Mouse (Mus musculus): ENCODE measurements at regions not wholly inside any gene's neighbourhood (a gene's known extent, or its start where the extent isn't known, plus 50 kb on each side); places are given as distances from the start of the nearest gene placed in this dataset.
A peak's percentile ranks its signal among the peaks of the same experiment; 100 is the strongest.

DNA sequence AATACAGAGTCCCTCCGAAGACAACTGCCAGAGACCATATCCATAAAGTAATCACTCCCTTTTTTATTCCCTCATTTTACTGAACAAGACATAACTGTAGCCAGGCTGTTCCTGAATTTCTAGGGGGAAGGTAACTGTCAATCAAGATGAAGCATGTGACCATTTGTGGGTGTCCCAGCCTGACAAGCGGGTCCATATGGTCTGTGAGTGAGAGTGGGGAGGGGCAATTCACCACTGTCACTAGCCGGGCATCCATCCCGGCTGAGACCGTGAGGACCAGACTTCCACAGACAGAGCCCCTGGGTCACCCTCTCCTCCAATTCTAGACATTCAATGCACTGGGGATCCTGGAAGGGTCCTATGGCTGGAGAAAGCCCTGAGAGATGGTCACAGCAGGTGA lies 54.6 kb downstream of the Gm11733 start:
- Histone ChIP-seq H3K4me2 (replicated peaks; ENCODE audit: low read depth) (no peak overlapping the region), H3K27me3 (replicated peaks; ENCODE audit: control insufficient read depth, insufficient read depth, low read length) (no peaks in the 10 kb centered on the region), H3K9ac (ENCODE audit: low read depth, low read length) (no peak overlapping the region), H3K27ac (ENCODE audit: low read depth, low read length) (no peak overlapping the region), H3K36me3 (ENCODE audit: control insufficient read depth, insufficient read depth) (no peaks in the 10 kb centered on the region), H3K9me3 (ENCODE audit: control insufficient read depth) (no peaks in the 10 kb centered on the region), H3K4me3 (ENCODE audit: low read depth, low read length) (no peak overlapping the region), H3K4me1 (replicated peaks; ENCODE audit: control insufficient read depth, insufficient read depth, low read length) (no peaks in the 10 kb centered on the region)
- no peak for ATAC-seq
- 71% methylated on average over 5 of the region's 5 CpGs for WGBS
- TF ChIP-seq CTCF (IDR thresholded peaks at IDR 0.05; ENCODE audit: low read depth), result no peak

- no peak overlapping the region for H3K4me3 ChIP-seq (ENCODE audit: low read depth, low read length)
- H3K4me2 ChIP-seq (replicated peaks; ENCODE audit: low read depth), result no peak overlapping the region
- no peak for TF ChIP-seq CTCF (IDR thresholded peaks at IDR 0.05; ENCODE audit: low read depth)
- H3K36me3 ChIP-seq (ENCODE audit: control insufficient read depth, insufficient read depth), result no peaks in the 10 kb centered on the region
- no peaks in the 10 kb centered on the region for H3K9me3 ChIP-seq (ENCODE audit: control insufficient read depth)
- H3K27me3 ChIP-seq (replicated peaks; ENCODE audit: control insufficient read depth, insufficient read depth, low read length), result no peaks in the 10 kb centered on the region
- WGBS, result 54% methylated on average over 5 of the region's 5 CpGs
- H3K4me1 ChIP-seq (replicated peaks; ENCODE audit: control insufficient read depth, insufficient read depth, low read length), result no peaks in the 10 kb centered on the region
- no peak overlapping the region for H3K9ac ChIP-seq (ENCODE audit: low read depth, low read length)
- no peak for ATAC-seq
- no peak overlapping the region for H3K27ac ChIP-seq (ENCODE audit: low read depth, low read length)
Observed at GRCm38 (mm10) chr11:117540609-117541008, 56.4 kb downstream of the Gm11733 start.

GRCm38 (mm10) chr11:117541205-117541884 lies 57.2 kb downstream of the Gm11733 start:
- Histone ChIP-seq H3K4me3 (ENCODE audit: low read depth, low read length) (no peak overlapping the region), H3K36me3 (ENCODE audit: control insufficient read depth, insufficient read depth) (no peaks in the 10 kb centered on the region), H3K4me1 (replicated peaks; ENCODE audit: control insufficient read depth, insufficient read depth, low read length) (no peaks in the 10 kb centered on the region), H3K9me3 (ENCODE audit: control insufficient read depth) (no peaks in the 10 kb centered on the region), H3K9ac (ENCODE audit: low read depth, low read length) (no peak overlapping the region), H3K27ac (ENCODE audit: low read depth, low read length) (no peak overlapping the region), H3K27me3 (replicated peaks; ENCODE audit: control insufficient read depth, insufficient read depth, low read length) (no peaks in the 10 kb centered on the region), H3K4me2 (replicated peaks; ENCODE audit: low read depth) (no peak overlapping the region)
- peak; percentile 13; the same call in 1 of the 2 replicates for TF ChIP-seq CTCF (IDR thresholded peaks at IDR 0.05; ENCODE audit: low read depth)
- ATAC-seq, result no peak
- WGBS, result 8% methylated on average over 6 of the region's 6 CpGs

DNA sequence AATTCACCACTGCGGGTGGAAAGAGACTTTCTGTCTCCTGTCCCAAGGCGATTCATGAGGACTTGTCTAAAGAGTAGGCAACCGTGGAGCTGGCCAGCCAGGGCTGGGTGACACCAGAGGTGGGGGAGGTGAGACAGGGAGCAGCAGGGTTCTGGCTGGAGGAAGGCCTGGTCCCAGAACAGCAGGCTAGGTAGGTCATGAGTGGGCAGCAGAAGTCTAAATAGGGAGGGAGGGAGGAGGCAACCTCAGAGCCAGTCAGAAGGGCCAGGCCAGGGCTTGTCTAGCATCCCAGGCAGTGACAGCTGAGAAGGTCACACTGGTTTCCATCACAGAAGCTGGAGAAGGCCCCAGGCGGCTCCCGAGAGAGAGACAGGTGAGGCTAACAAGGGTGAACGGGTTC lies 59.0 kb downstream of the Gm11733 start:
- no peak for TF ChIP-seq CTCF (IDR thresholded peaks at IDR 0.05; ENCODE audit: low read depth)
- no peak for ATAC-seq
- Histone ChIP-seq H3K36me3 (ENCODE audit: control insufficient read depth, insufficient read depth) (no peaks in the 10 kb centered on the region), H3K9ac (ENCODE audit: low read depth, low read length) (no peak overlapping the region), H3K27ac (ENCODE audit: low read depth, low read length) (no peak overlapping the region), H3K4me1 (replicated peaks; ENCODE audit: control insufficient read depth, insufficient read depth, low read length) (no peaks in the 10 kb centered on the region), H3K4me2 (replicated peaks; ENCODE audit: low read depth) (no peak overlapping the region), H3K4me3 (ENCODE audit: low read depth, low read length) (no peak overlapping the region), H3K27me3 (replicated peaks; ENCODE audit: control insufficient read depth, insufficient read depth, low read length) (no peaks in the 10 kb centered on the region), H3K9me3 (ENCODE audit: control insufficient read depth) (no peaks in the 10 kb centered on the region)
- 63% methylated on average over 6 of the region's 6 CpGs for WGBS

DNA sequence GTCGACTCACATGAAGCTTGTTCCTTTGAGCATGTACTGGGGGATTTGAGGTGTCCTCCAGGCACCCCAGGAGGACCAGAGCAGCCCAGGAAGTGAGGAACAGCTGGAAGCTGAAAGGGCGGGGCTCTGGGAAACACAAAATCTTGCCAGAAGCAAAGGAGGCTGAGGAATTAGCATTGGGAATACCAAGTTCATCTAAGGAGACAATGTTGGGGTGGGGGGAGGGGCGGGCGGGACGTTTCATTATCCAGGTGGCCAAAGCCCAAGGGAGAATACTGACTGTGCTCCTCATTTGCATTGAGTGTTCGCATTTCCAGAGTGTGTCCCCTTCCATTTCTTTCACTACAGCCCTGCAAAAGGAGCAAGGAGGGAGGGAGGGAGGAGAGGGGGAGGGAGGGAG lies 60.3 kb downstream of the Gm11733 start:
- H3K9me3 ChIP-seq (ENCODE audit: control insufficient read depth), result no peaks in the 10 kb centered on the region
- H3K9ac ChIP-seq (ENCODE audit: low read depth, low read length), result no peak overlapping the region
- 35% methylated on average over 6 of the region's 6 CpGs for WGBS
- H3K36me3 ChIP-seq (ENCODE audit: control insufficient read depth, insufficient read depth), result no peaks in the 10 kb centered on the region
- H3K4me2 ChIP-seq (replicated peaks; ENCODE audit: low read depth), result no peak overlapping the region
- TF ChIP-seq CTCF (IDR thresholded peaks at IDR 0.05; ENCODE audit: low read depth), result no peak
- no peak overlapping the region for H3K4me3 ChIP-seq (ENCODE audit: low read depth, low read length)
- no peaks in the 10 kb centered on the region for H3K4me1 ChIP-seq (replicated peaks; ENCODE audit: control insufficient read depth, insufficient read depth, low read length)
- no peaks in the 10 kb centered on the region for H3K27me3 ChIP-seq (replicated peaks; ENCODE audit: control insufficient read depth, insufficient read depth, low read length)
- no peak overlapping the region for H3K27ac ChIP-seq (ENCODE audit: low read depth, low read length)
- ATAC-seq, result no peak

GRCm38 (mm10) chr11:117544926-117545325 lies 60.8 kb downstream of the Gm11733 start:
- no peaks in the 10 kb centered on the region for H3K4me1 ChIP-seq (replicated peaks; ENCODE audit: control insufficient read depth, insufficient read depth, low read length)
- H3K9me3 ChIP-seq (ENCODE audit: control insufficient read depth), result no peaks in the 10 kb centered on the region
- H3K4me2 ChIP-seq (replicated peaks; ENCODE audit: low read depth), result no peak overlapping the region
- H3K36me3 ChIP-seq (ENCODE audit: control insufficient read depth, insufficient read depth), result no peaks in the 10 kb centered on the region
- no peak overlapping the region for H3K4me3 ChIP-seq (ENCODE audit: low read depth, low read length)
- no peak for ATAC-seq
- 57% methylated on average over 3 of the region's 3 CpGs for WGBS
- no peaks in the 10 kb centered on the region for H3K27me3 ChIP-seq (replicated peaks; ENCODE audit: control insufficient read depth, insufficient read depth, low read length)
- no peak overlapping the region for H3K27ac ChIP-seq (ENCODE audit: low read depth, low read length)
- TF ChIP-seq CTCF (IDR thresholded peaks at IDR 0.05; ENCODE audit: low read depth), result no peak
- no peak overlapping the region for H3K9ac ChIP-seq (ENCODE audit: low read depth, low read length)

DNA sequence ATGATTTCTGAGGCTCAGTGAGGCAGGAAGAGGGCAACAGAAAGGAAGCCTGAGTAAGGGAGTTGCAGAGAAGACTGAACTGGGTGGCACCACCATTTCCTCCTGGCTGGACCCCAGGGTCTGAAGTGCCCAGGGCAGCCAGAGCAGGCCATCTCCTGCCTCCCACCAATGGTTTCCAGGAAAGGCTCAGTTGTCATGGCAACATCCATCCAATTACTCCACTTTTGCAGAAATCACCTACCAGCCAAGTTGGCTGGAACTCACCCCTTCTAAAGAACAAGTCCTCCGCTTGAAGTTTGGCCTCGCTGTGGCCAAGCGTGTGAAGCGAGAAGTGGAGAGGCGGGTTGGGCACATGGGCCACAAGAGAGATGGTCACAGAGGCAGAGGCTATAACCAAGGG lies 67.8 kb downstream of the Gm11733 start:
- Histone ChIP-seq H3K36me3 (ENCODE audit: control insufficient read depth, insufficient read depth) (no peaks in the 10 kb centered on the region), H3K4me2 (replicated peaks; ENCODE audit: low read depth) (no peak overlapping the region), H3K27me3 (replicated peaks; ENCODE audit: control insufficient read depth, insufficient read depth, low read length) (no peaks in the 10 kb centered on the region), H3K4me3 (ENCODE audit: low read depth, low read length) (no peak overlapping the region), H3K9me3 (ENCODE audit: control insufficient read depth) (no peaks in the 10 kb centered on the region), H3K4me1 (replicated peaks; ENCODE audit: control insufficient read depth, insufficient read depth, low read length) (no peaks in the 10 kb centered on the region), H3K27ac (ENCODE audit: low read depth, low read length) (no peak overlapping the region), H3K9ac (ENCODE audit: low read depth, low read length) (no peak overlapping the region)
- TF ChIP-seq CTCF (IDR thresholded peaks at IDR 0.05; ENCODE audit: low read depth), result no peak
- 97% methylated on average over 5 of the region's 5 CpGs for WGBS
- ATAC-seq, result no peak

Measured in intestine, postnatal 0 days (tissue).